Mouse (Mus musculus): ENCODE measurements around the gene Nosip. TPM values are rescaled to one million over a fixed set of nuclear protein-coding genes. Genes with fewer than 3 reads are reported as not detected.
"Not testable (repeated sequence)": the region's sequence is repeated elsewhere in the genome, so short reads cannot be mapped to it uniquely, and the experiment has no call there.

The Nosip gene
- polyA plus RNA-seq, 1 experiment, result 165 TPM

DNA sequence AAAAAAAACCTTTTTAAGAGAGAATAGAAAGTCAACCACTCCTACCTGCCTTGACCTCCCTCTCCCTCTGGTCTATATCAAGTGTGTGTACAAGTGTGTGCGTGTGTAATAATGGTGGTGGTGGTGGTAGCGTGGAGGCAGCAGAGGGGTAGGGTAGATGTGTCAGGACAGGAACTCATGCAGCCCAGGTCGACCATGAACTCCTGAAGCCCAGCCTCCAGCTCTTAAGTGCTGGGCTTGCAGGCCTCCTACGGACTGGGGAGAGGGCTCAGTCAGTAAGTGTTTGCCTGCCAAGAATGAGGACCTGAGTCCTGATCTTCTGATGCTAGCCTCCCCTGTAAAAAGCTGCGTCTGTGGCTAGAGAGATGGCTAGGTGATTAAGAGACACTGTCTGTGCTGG, 42.7 kb downstream of the Nosip start:
- no peak for DNase-seq
- Histone ChIP-seq H3K4me1 (replicated peaks; ENCODE audit: control insufficient read depth, insufficient read depth, low read length) (peaks cover 2% of the 10 kb centered on the region; the same call in 1 of the 2 replicates), H3K27me3 (ENCODE audit: control insufficient read depth, insufficient read depth, low read length) (no peaks in the 10 kb centered on the region), H3K36me3 (ENCODE audit: control insufficient read depth, insufficient read depth, low read length) (no peaks in the 10 kb centered on the region), H3K27ac (ENCODE audit: control insufficient read depth, insufficient read depth, low read length) (no peak overlapping the region), H3K4me3 (ENCODE audit: control insufficient read depth, insufficient read depth, low read length) (no peak overlapping the region)
- no peak for TF ChIP-seq CTCF (IDR thresholded peaks at IDR 0.05; ENCODE audit: borderline replicate concordance, control insufficient read depth, extremely low read depth, insufficient read depth, low read length, poor library complexity)
- TF ChIP-seq POLR2A (IDR thresholded peaks at IDR 0.05; ENCODE audit: control insufficient read depth, extremely low read depth, insufficient read depth, low read length, poor library complexity), result no peak
- WGBS, result 87% methylated on average over 5 of the region's 5 CpGs

DNA sequence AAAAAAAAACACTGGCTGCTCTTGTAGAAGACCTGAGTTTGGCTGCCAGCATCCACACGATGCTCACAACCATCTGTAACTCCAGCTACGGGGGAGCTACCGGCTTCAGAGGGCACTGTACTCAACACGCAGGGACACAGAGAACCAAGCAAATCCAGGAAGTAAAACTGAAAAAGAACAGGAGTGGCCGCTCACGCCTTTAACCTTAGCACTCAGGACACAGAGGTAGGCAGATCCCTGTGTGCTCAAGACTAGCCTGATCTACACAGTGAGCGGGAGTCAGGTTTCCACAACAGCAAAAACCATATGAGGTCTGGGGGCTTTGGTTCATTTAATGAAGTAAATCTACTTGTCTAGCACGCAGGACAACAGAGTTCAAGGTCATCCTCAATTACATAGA, 43.3 kb downstream of the Nosip start:
- Histone ChIP-seq H3K27me3 (ENCODE audit: control insufficient read depth, insufficient read depth, low read length) (no peaks in the 10 kb centered on the region), H3K4me1 (replicated peaks; ENCODE audit: control insufficient read depth, insufficient read depth, low read length) (peaks cover 4% of the 10 kb centered on the region; the same call in 1 of the 2 replicates), H3K27ac (ENCODE audit: control insufficient read depth, insufficient read depth, low read length) (no peak overlapping the region), H3K36me3 (ENCODE audit: control insufficient read depth, insufficient read depth, low read length) (no peaks in the 10 kb centered on the region), H3K4me3 (ENCODE audit: control insufficient read depth, insufficient read depth, low read length) (no peak overlapping the region)
- TF ChIP-seq CTCF (IDR thresholded peaks at IDR 0.05; ENCODE audit: borderline replicate concordance, control insufficient read depth, extremely low read depth, insufficient read depth, low read length, poor library complexity), result no peak
- no peak for TF ChIP-seq POLR2A (IDR thresholded peaks at IDR 0.05; ENCODE audit: control insufficient read depth, extremely low read depth, insufficient read depth, low read length, poor library complexity)
- 91% methylated on average over 8 of the region's 8 CpGs for WGBS
- DNase-seq, result no peak

DNA sequence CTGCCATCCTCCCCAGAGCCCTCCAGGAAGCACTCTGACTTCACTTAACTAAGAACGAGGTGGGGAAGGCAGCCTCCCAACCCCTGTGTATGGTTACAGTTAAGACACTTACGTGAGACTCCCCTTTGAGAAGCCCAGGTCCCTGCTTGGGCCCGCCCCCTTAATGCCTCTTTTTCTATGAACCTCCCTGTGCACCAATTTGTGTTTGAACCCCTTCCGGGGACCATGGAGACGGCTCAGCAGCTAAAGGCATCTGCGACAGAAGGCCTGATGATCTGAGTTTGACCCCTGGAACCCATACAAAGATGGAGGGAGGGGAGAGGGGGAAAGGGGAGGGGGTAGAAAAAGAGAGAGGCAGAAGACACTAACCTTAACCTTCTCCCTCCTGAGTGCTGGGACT, 44.2 kb downstream of the Nosip start:
- no peaks in the 10 kb centered on the region for H3K27me3 ChIP-seq (ENCODE audit: control insufficient read depth, insufficient read depth, low read length)
- no peak overlapping the region; the same call in 1 of the 2 replicates for H3K27ac ChIP-seq (ENCODE audit: control insufficient read depth, insufficient read depth, low read length)
- TF ChIP-seq CTCF (IDR thresholded peaks at IDR 0.05; ENCODE audit: borderline replicate concordance, control insufficient read depth, extremely low read depth, insufficient read depth, low read length, poor library complexity), result no peak
- no peak for TF ChIP-seq POLR2A (IDR thresholded peaks at IDR 0.05; ENCODE audit: control insufficient read depth, extremely low read depth, insufficient read depth, low read length, poor library complexity)
- DNase-seq, result no peak
- H3K4me1 ChIP-seq (replicated peaks; ENCODE audit: control insufficient read depth, insufficient read depth, low read length), result peaks cover 6% of the 10 kb centered on the region; the same call in 1 of the 2 replicates
- no peaks in the 10 kb centered on the region for H3K36me3 ChIP-seq (ENCODE audit: control insufficient read depth, insufficient read depth, low read length)
- H3K4me3 ChIP-seq (ENCODE audit: control insufficient read depth, insufficient read depth, low read length), result no peak overlapping the region
- 73% methylated on average over 6 of the region's 6 CpGs for WGBS

- WGBS, result 37% methylated on average over 5 of the region's 5 CpGs
- no peak for TF ChIP-seq CTCF (IDR thresholded peaks at IDR 0.05; ENCODE audit: borderline replicate concordance, control insufficient read depth, extremely low read depth, insufficient read depth, low read length, poor library complexity)
- TF ChIP-seq POLR2A (IDR thresholded peaks at IDR 0.05; ENCODE audit: control insufficient read depth, extremely low read depth, insufficient read depth, low read length, poor library complexity), result no peak
- DNase-seq, result no peak
- H3K4me1 ChIP-seq (replicated peaks; ENCODE audit: control insufficient read depth, insufficient read depth, low read length), result peaks cover 6% of the 10 kb centered on the region; the same call in 1 of the 2 replicates
- H3K4me3 ChIP-seq (ENCODE audit: control insufficient read depth, insufficient read depth, low read length), result no peak overlapping the region
- no peaks in the 10 kb centered on the region for H3K27me3 ChIP-seq (ENCODE audit: control insufficient read depth, insufficient read depth, low read length)
- H3K27ac ChIP-seq (ENCODE audit: control insufficient read depth, insufficient read depth, low read length), result no peak overlapping the region
- no peaks in the 10 kb centered on the region for H3K36me3 ChIP-seq (ENCODE audit: control insufficient read depth, insufficient read depth, low read length)
Measured at GRCm38 (mm10) chr7:45107052-45107645, 44.9 kb downstream of the Nosip start.

DNA sequence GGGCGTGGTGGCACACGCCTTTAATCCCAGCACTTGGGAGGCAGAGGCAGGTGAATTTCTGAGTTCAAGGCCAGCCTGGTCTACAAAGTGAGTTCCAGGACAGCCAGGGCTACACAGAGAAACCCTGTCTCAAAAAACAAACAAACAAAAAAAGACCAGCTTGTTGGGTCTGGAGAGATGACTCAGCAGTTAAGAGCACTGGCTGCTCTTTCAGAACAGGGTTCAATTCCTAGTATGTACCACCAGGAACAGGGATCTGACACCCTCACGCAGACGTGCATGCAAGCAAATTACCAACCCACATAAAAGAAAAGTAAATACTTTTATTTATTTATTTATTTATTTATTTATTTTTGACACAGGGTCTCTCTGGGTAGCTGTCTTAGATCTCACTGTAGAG, 47.9 kb downstream of the Nosip start:
- H3K27me3 ChIP-seq (ENCODE audit: control insufficient read depth, insufficient read depth, low read length); H3K4me1 ChIP-seq (replicated peaks; ENCODE audit: control insufficient read depth, insufficient read depth, low read length); H3K27ac ChIP-seq (ENCODE audit: control insufficient read depth, insufficient read depth, low read length); DNase-seq; H3K4me3 ChIP-seq (ENCODE audit: control insufficient read depth, insufficient read depth, low read length); H3K36me3 ChIP-seq (ENCODE audit: control insufficient read depth, insufficient read depth, low read length): not testable (repeated sequence)
- WGBS, result 75% methylated on average over 4 of the region's 4 CpGs

DNA sequence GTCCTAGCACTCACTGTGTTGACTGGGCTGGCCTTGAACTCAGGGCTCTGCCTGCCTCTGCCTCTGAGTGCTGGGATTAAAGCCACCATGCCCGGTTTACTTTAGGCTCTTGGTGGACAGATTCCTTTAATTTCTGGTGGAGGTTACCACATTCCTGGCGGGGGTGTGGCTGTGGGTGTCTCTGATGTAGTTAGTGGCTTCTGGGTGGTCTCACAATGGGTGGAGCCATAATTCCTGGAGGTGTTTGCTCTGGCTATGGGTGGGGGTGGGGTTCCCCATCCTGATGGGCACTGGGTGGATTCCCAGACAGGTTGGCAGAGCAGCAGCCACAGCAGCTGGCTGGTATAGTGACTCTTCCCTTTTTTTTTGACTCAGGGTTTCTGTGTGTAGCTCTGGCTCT, 49.7 kb downstream of the Nosip start:
- DNase-seq, result no peak
- H3K27me3 ChIP-seq (ENCODE audit: control insufficient read depth, insufficient read depth, low read length), result no peaks in the 10 kb centered on the region
- no peak overlapping the region for H3K27ac ChIP-seq (ENCODE audit: control insufficient read depth, insufficient read depth, low read length)
- 76% methylated on average over 2 of the region's 2 CpGs for WGBS
- H3K36me3 ChIP-seq (ENCODE audit: control insufficient read depth, insufficient read depth, low read length), result no peaks in the 10 kb centered on the region
- H3K4me3 ChIP-seq (ENCODE audit: control insufficient read depth, insufficient read depth, low read length), result no peak overlapping the region
- peaks cover 6% of the 10 kb centered on the region; the same call in 1 of the 2 replicates for H3K4me1 ChIP-seq (replicated peaks; ENCODE audit: control insufficient read depth, insufficient read depth, low read length)
- TF ChIP-seq CTCF (IDR thresholded peaks at IDR 0.05; ENCODE audit: borderline replicate concordance, control insufficient read depth, extremely low read depth, insufficient read depth, low read length, poor library complexity) (no peak), POLR2A (IDR thresholded peaks at IDR 0.05; ENCODE audit: control insufficient read depth, extremely low read depth, insufficient read depth, low read length, poor library complexity) (no peak)

DNA sequence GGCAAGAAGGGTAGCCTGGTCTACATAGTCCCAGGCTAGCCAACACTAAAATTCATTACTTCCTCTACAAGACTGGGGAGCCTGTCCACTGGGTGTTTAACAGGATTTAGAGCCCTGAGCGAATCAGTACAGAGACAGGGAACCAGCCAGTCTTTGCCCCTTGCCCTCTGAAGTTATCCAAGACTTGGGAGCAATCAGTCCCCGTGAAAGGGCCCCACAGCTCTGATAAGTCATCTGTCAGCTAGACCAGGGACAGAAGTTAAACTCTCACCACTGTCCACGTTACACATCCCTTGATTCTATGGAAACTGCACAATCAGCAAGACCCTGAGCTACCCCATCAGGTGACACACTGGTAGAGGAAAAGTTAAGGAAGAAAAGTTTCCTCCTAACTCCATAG, 50.3 kb downstream of the Nosip start:
- 87% methylated on average over 3 of the region's 3 CpGs for WGBS
- H3K36me3 ChIP-seq (ENCODE audit: control insufficient read depth, insufficient read depth, low read length), result no peaks in the 10 kb centered on the region

More for the DNA sequence above, 50.3 kb downstream of the Nosip start:
- Histone ChIP-seq H3K4me1 (replicated peaks; ENCODE audit: control insufficient read depth, insufficient read depth, low read length) (peaks cover 4% of the 10 kb centered on the region; the same call in 1 of the 2 replicates), H3K27me3 (ENCODE audit: control insufficient read depth, insufficient read depth, low read length) (no peaks in the 10 kb centered on the region), H3K27ac (ENCODE audit: control insufficient read depth, insufficient read depth, low read length) (no peak overlapping the region), H3K4me3 (ENCODE audit: control insufficient read depth, insufficient read depth, low read length) (no peak overlapping the region)
- no peak for TF ChIP-seq CTCF (IDR thresholded peaks at IDR 0.05; ENCODE audit: borderline replicate concordance, control insufficient read depth, extremely low read depth, insufficient read depth, low read length, poor library complexity)
- TF ChIP-seq POLR2A (IDR thresholded peaks at IDR 0.05; ENCODE audit: control insufficient read depth, extremely low read depth, insufficient read depth, low read length, poor library complexity), result no peak
- DNase-seq, result no peak
